28 mouse cellular contexts compared by ENCODE assay signal in genomic region chr5:8877086-8877485, GRCm38 (mm10).
"Had no signal": no experiment of that assay in that cellular context is flagged by ENCODE, and none has a peak within 500 bp of the region (broad histone marks: within the 10 kb centered on the region; RNA-seq: fewer than 3 reads in every experiment).

No protein-coding gene starts in this region.

- DNase-seq: gastrocnemius, adult 2 months; gastrocnemius, postnatal 10 days; gastrocnemius, postnatal 25 days; heart, adult 2 months; heart, postnatal 10 days; heart, postnatal 4 days; kidney, adult 11 months; kidney, adult 2 months; kidney, adult 9 months; kidney, postnatal 14 days; kidney, postnatal 36 days; left cerebral cortex, postnatal 4 days had no signal

- H3K36me3 ChIP-seq: heart, embryonic 10.5 days; heart, embryonic 12.5 days; hindbrain, embryonic 10.5 days; hindbrain, embryonic 12.5 days; intestine, embryonic 15.5 days; kidney, embryonic 15.5 days; limb, embryonic 13.5 days; limb, embryonic 15.5 days; liver, embryonic 12.5 days had no signal

- H3K4me3 ChIP-seq: gastrocnemius, adult 2 months; heart, adult 2 months; heart, embryonic 10.5 days; heart, embryonic 12.5 days; hindbrain, embryonic 10.5 days; hindbrain, embryonic 12.5 days; intestine, embryonic 15.5 days; kidney, embryonic 15.5 days; layer of hippocampus, adult 2 months; left cerebral cortex, adult 2 months; limb, embryonic 13.5 days; limb, embryonic 15.5 days; liver, embryonic 12.5 days had no signal

- H3K27me3 ChIP-seq: heart, embryonic 12.5 days; hindbrain, embryonic 12.5 days; intestine, embryonic 15.5 days; kidney, embryonic 15.5 days; limb, embryonic 13.5 days; limb, embryonic 15.5 days; liver, embryonic 12.5 days had no signal

- H3K4me1 ChIP-seq: heart, embryonic 10.5 days; heart, embryonic 12.5 days; hindbrain, embryonic 10.5 days; hindbrain, embryonic 12.5 days; intestine, embryonic 15.5 days; kidney, embryonic 15.5 days; limb, embryonic 13.5 days; limb, embryonic 15.5 days had no signal

- ATAC-seq: hindbrain, embryonic 16.5 days; inflammation-experienced regulatory T-cells, adult 6 months; intestine, embryonic 15.5 days; liver, embryonic 12.5 days had no signal

- H3K4me2 ChIP-seq: heart, embryonic 12.5 days; hindbrain, embryonic 12.5 days; hindbrain, embryonic 14.5 days; intestine, embryonic 15.5 days; kidney, embryonic 15.5 days; limb, embryonic 13.5 days; limb, embryonic 15.5 days; liver, embryonic 12.5 days had no signal

- H3K27ac ChIP-seq: gastrocnemius, adult 2 months; heart, adult 2 months; heart, embryonic 10.5 days; hindbrain, embryonic 10.5 days; hindbrain, embryonic 12.5 days; hindbrain, embryonic 14.5 days; intestine, embryonic 15.5 days; kidney, embryonic 15.5 days; kidney, postnatal 0 days; layer of hippocampus, adult 2 months; left cerebral cortex, adult 2 months; limb, embryonic 13.5 days; limb, embryonic 15.5 days; liver, embryonic 12.5 days; liver, embryonic 14.5 days had no signal

- H3K9me3 ChIP-seq: heart, embryonic 10.5 days; heart, embryonic 12.5 days; hindbrain, embryonic 10.5 days; hindbrain, embryonic 12.5 days; intestine, embryonic 15.5 days; kidney, embryonic 15.5 days; limb, embryonic 13.5 days; limb, embryonic 15.5 days; liver, embryonic 12.5 days had no signal

- H3K9ac ChIP-seq: heart, embryonic 12.5 days; hindbrain, embryonic 12.5 days; hindbrain, embryonic 14.5 days; intestine, embryonic 15.5 days; kidney, embryonic 15.5 days; limb, embryonic 13.5 days; limb, embryonic 15.5 days; liver, embryonic 12.5 days; liver, embryonic 14.5 days had no signal
